Mouse (Mus musculus): ENCODE data around the gene Slfn5. TPM values are rescaled to one million over a fixed set of nuclear protein-coding genes. Genes with fewer than 3 reads are reported as not detected.

Slfn5 gene
- total and polyA plus RNA-seq, 3 experiments: 17.9 to 59.2 (median 54.1) TPM

- H3K9ac ChIP-seq (ENCODE audit: low read depth, low read length): no peak overlapping the region
- intact Hi-C loops (cut with DNase I): loop anchor here (2.0 kb wide), 1 partner anchor 38 kb away; the partner anchor contains the start of gene Rffl
- WGBS: 58% methylated on average over 10 of the region's 10 CpGs
- H3K27ac ChIP-seq: peak overlapping the region; percentile 39
- TF ChIP-seq EP300 (IDR thresholded peaks at IDR 0.05; ENCODE audit: insufficient read depth, low read depth, low read length) (no peak), CTCF (IDR thresholded peaks at IDR 0.05) (no peak), POLR2A (IDR thresholded peaks at IDR 0.05; ENCODE audit: insufficient read depth, low read depth, low read length) (no peak)
- H3K4me1 ChIP-seq (ENCODE audit: control insufficient read depth, insufficient read depth, low read length): peaks cover 4% of the 10 kb centered on the region
- no peak for DNase-seq
- peaks cover 2% of the 10 kb centered on the region; the same call in 1 of the 2 replicates for H3K79me2 ChIP-seq (replicated peaks; ENCODE audit: control insufficient read depth, insufficient read depth, low read length)
- no peaks in the 10 kb centered on the region for H3K27me3 ChIP-seq (ENCODE audit: control insufficient read depth, insufficient read depth, low read length)
- no peaks in the 10 kb centered on the region for H3K36me3 ChIP-seq (ENCODE audit: control insufficient read depth, insufficient read depth, low read length)
- H3K4me3 ChIP-seq: peak overlapping the region; percentile 87; the same call in 1 of the 2 replicates
Measured at GRCm38 (mm10) chr11:82908608-82908989, 42.5 kb upstream of the Slfn5 start.

GRCm38 (mm10) chr11:82910250-82910649, 40.9 kb upstream of the Slfn5 start, which contains the start of gene Unc45b:
Gene Unc45b, plus strand, starts transcription at chr11:82910550.
- Histone ChIP-seq H3K4me3 (peak within 1 kb of the TSS; percentile 50), H3K27me3 (ENCODE audit: control insufficient read depth, insufficient read depth, low read length) (no peaks in the 10 kb centered on the region), H3K27ac (peak within 1 kb of the TSS; percentile 94), H3K79me2 (replicated peaks; ENCODE audit: control insufficient read depth, insufficient read depth, low read length) (peaks cover 2% of the 10 kb centered on the region; the same call in 1 of the 2 replicates), H3K9ac (ENCODE audit: low read depth, low read length) (peak within 1 kb of the TSS; percentile 78), H3K36me3 (ENCODE audit: control insufficient read depth, insufficient read depth, low read length) (no peaks in the 10 kb centered on the region), H3K4me1 (ENCODE audit: control insufficient read depth, insufficient read depth, low read length) (peaks cover 7% of the 10 kb centered on the region)
- no peak for DNase-seq
- WGBS: 62% methylated on average over 4 of the region's 4 CpGs
- intact Hi-C loops (cut with DNase I): loop anchor here (5.0 to 10.0 kb wide), 2 partner anchors 132 to 385 kb away; partner anchors contain the start of gene Ap2b1
- no peak for TF ChIP-seq EP300 (IDR thresholded peaks at IDR 0.05; ENCODE audit: insufficient read depth, low read depth, low read length)
- TF ChIP-seq POLR2A (IDR thresholded peaks at IDR 0.05; ENCODE audit: insufficient read depth, low read depth, low read length): no peak
- no peak for TF ChIP-seq CTCF (IDR thresholded peaks at IDR 0.05)

DNA sequence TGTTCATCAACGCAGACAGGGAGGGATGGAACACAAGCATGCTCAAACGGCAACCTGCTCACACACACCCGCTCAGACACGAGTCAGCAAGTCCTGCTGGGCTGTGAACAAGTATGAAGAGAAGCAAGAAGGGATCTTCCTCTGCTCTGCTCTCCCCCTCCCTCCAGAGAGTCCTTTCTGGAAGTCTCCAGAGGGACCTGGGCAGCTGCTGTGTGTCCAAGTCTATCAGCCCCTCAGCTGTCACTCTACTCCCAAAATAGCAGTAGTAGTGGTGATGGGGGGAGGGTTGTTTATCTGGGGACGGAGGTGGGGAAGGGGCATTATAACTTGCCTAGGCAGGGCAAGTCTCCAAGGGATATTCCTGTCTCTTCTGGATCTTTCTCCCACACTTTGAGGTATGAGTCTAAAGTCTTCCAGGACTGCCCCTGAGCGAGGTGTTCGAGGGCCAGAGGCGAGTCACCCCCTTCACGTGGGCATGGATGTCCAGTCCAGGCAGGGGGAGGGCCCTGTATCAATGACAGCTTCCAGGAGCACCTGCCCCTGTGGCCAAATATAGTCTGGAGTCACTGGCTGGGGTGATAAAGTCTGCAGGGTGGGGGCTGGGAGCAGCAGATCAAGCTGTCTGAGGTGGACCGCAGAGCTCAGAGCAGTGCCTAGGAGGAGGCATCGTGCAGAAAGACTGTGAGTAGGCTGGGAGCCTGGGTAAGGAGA, 40.3 kb upstream of the Slfn5 start:
- peak; percentile 71 to 86 for DNase-seq
- peaks cover 7% of the 10 kb centered on the region for H3K4me1 ChIP-seq (ENCODE audit: control insufficient read depth, insufficient read depth, low read length)
- H3K9ac ChIP-seq (ENCODE audit: low read depth, low read length): peak overlapping the region; percentile 78

GRCm38 (mm10) chr11:82914711-82915352, 36.3 kb upstream of the Slfn5 start:
- TF ChIP-seq POLR2A (IDR thresholded peaks at IDR 0.05; ENCODE audit: insufficient read depth, low read depth, low read length) (0 out of 2 replicates have a peak, but pooled peaks have one; percentile 1), EP300 (IDR thresholded peaks at IDR 0.05; ENCODE audit: insufficient read depth, low read depth, low read length) (peak; percentile 89), CTCF (IDR thresholded peaks at IDR 0.05) (peak; percentile 97; the same call in 1 of the 2 replicates)
- Histone ChIP-seq H3K27ac (no peak overlapping the region), H3K27me3 (ENCODE audit: control insufficient read depth, insufficient read depth, low read length) (no peaks in the 10 kb centered on the region), H3K4me3 (no peak overlapping the region), H3K79me2 (replicated peaks; ENCODE audit: control insufficient read depth, insufficient read depth, low read length) (no peaks in the 10 kb centered on the region), H3K36me3 (ENCODE audit: control insufficient read depth, insufficient read depth, low read length) (no peaks in the 10 kb centered on the region), H3K4me1 (ENCODE audit: control insufficient read depth, insufficient read depth, low read length) (peaks cover 3% of the 10 kb centered on the region), H3K9ac (ENCODE audit: low read depth, low read length) (no peak overlapping the region)
- intact Hi-C loops (cut with DNase I): loop anchor here (1.0 to 10.0 kb wide), 5 partner anchors 14 to 380 kb away; partner anchors contain the start of gene Ap2b1
- DNase-seq: peak; percentile 79 to 86
- 5% methylated on average over 16 of the region's 16 CpGs for WGBS

More for the DNA sequence above, 40.3 kb upstream of the Slfn5 start:
- peaks cover 2% of the 10 kb centered on the region; the same call in 1 of the 2 replicates for H3K79me2 ChIP-seq (replicated peaks; ENCODE audit: control insufficient read depth, insufficient read depth, low read length)
- peak overlapping the region; percentile 94 for H3K27ac ChIP-seq
- intact Hi-C loops (cut with DNase I): loop anchor here (5.0 to 10.0 kb wide), 2 partner anchors 131 to 384 kb away; partner anchors contain the start of gene Ap2b1
- peak overlapping the region; percentile 50 for H3K4me3 ChIP-seq
- TF ChIP-seq EP300 (IDR thresholded peaks at IDR 0.05; ENCODE audit: insufficient read depth, low read depth, low read length): peak; percentile 57
- TF ChIP-seq CTCF (IDR thresholded peaks at IDR 0.05): no peak
- peak; percentile 97 for TF ChIP-seq POLR2A (IDR thresholded peaks at IDR 0.05; ENCODE audit: insufficient read depth, low read depth, low read length)
- H3K36me3 ChIP-seq (ENCODE audit: control insufficient read depth, insufficient read depth, low read length): no peaks in the 10 kb centered on the region
- H3K27me3 ChIP-seq (ENCODE audit: control insufficient read depth, insufficient read depth, low read length): no peaks in the 10 kb centered on the region
- WGBS: 34% methylated on average over 11 of the region's 11 CpGs

- no peak for TF ChIP-seq EP300 (IDR thresholded peaks at IDR 0.05; ENCODE audit: insufficient read depth, low read depth, low read length)
- TF ChIP-seq POLR2A (IDR thresholded peaks at IDR 0.05; ENCODE audit: insufficient read depth, low read depth, low read length): no peak
- no peak for TF ChIP-seq CTCF (IDR thresholded peaks at IDR 0.05)
- Histone ChIP-seq H3K36me3 (ENCODE audit: control insufficient read depth, insufficient read depth, low read length) (no peaks in the 10 kb centered on the region), H3K79me2 (replicated peaks; ENCODE audit: control insufficient read depth, insufficient read depth, low read length) (no peaks in the 10 kb centered on the region), H3K27me3 (ENCODE audit: control insufficient read depth, insufficient read depth, low read length) (no peaks in the 10 kb centered on the region), H3K4me1 (ENCODE audit: control insufficient read depth, insufficient read depth, low read length) (peaks cover 2% of the 10 kb centered on the region; the same call in 1 of the 2 replicates), H3K4me3 (no peak overlapping the region), H3K27ac (no peak overlapping the region), H3K9ac (ENCODE audit: low read depth, low read length) (no peak overlapping the region)
- 63% methylated on average over 10 of the region's 10 CpGs for whole genome bisulfite sequencing
- intact Hi-C loops (cut with DNase I): no loop called here
- no peak for DNase-seq
Measured at GRCm38 (mm10) chr11:82920768-82921167, 30.4 kb upstream of the Slfn5 start.

Measured in heart, adult 2 months (tissue).